Mouse (Mus musculus) erythroblast, embryonic 14.5 days (primary cell): Measurements from ENCODE around the gene Zfp445.

ENCODE experiments used
- GATA1 ChIP-seq: IDR thresholded peaks from 2 replicates; pipeline ENCODE4 v1.6.1; 2012; ENCODE audit warnings: low read length, inconsistent platforms, mixed read lengths
- TAL1 ChIP-seq: IDR thresholded peaks from 3 replicates; pipeline ENCODE4 v1.6.1; 2012; ENCODE audit warnings: low read length, inconsistent platforms, mixed read lengths

GRCm38 (mm10) chr9:122875145-122875544 lies 9.3 kb upstream of the Zfp445 start:
- no peak for TF ChIP-seq GATA1
- no peak for TF ChIP-seq TAL1
